Mouse (Mus musculus) c-Kit-positive CD71-positive TER-119-positive erythroid progenitor cells, embryonic 14.5 days (primary cell): ENCODE measurements around the gene Ttc28.

Source experiments
- DNase-seq: peaks from one replicate; pipeline ENCODE4 v3.0.0-alpha.2; 2013; ENCODE audit warnings: low spot score

Gene Ttc28

DNA sequence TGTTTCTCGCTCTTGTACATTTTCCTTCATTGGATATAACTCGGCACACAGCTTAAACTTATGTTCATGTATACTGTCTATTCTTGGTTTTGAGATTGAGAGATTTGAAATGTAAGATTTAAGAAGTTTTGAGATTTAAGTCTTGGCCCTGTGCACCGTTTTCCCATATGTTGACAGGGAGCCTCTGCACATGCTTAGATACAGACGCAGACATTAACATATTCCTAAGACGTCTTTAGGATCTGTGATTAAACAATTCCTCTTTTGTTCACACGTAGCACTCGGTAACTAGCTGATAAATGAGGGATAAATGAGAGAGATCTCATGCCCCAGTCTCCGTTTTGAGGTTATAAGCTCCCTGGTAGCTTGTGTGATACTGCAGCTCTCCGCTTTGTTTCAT lies 174.8 kb downstream of the Ttc28 start:
- DNase-seq, result no peak

DNA sequence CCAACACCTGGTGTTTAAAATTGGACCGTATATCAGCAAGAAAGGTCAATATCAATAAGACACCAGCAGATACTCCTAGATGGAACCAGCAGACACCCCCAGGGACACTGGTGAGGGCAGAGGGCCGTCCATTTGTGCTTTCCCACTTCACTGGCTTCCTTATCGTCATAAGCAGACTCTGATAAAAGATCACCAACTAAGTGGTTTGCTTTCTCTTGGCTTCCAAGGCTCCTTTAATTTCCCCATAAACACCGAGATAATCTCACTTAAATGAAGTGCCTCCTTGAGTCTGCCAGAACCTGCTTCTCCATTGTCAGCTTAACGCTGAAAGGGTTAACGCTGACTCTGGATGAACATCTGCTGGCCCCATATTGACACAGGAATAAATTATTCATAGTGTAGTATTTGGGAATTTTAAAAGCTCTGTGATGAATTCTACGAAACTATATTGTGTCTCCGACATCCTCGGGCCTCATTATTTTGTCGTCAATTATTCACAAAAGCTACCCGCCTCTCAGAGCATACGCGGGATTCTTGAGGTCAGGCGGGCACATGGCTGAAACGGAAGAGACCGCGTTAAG lies 175.3 kb downstream of the Ttc28 start:
- no peak for DNase-seq

DNA sequence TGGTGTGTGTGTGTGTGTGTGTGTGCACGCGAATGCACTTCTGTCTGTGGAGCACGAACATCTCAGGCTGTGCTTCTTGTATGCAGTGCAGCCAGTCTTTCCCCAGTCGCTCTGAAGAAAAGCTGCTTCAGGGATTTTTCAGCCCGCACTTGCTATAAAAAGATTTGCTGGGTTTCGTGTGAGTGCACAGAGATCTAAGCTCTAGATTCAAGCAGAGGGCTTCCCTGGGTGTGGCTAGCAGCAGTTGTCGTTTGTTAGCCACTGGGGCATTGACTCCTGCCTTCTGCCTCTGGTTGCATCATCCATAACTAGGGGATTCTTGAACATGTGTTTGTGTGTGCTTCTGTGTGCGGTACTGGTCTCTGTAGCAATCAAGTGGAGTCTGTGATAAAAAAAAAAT lies 175.9 kb downstream of the Ttc28 start:
- DNase-seq, result no peak

DNA sequence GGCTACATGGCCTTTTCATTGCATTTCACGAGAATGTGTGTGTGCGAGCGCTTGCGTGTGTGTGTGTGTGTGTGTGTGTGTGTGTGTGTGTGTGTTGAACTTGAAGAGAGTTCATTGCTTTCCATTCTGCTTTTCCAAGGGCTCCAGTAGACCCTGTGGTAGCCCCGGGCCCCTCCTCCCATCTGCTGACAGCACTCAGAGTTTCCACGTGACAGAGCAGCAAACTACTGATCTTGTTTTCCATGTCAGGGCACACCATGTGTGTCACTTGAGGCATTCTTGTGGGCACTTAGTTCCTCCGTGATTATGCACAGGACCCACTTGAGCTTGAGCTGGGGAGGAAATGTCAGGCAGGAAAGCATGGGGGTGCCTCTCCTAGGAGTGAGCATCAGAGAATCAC lies 177.5 kb downstream of the Ttc28 start:
- DNase-seq, result no peak

DNA sequence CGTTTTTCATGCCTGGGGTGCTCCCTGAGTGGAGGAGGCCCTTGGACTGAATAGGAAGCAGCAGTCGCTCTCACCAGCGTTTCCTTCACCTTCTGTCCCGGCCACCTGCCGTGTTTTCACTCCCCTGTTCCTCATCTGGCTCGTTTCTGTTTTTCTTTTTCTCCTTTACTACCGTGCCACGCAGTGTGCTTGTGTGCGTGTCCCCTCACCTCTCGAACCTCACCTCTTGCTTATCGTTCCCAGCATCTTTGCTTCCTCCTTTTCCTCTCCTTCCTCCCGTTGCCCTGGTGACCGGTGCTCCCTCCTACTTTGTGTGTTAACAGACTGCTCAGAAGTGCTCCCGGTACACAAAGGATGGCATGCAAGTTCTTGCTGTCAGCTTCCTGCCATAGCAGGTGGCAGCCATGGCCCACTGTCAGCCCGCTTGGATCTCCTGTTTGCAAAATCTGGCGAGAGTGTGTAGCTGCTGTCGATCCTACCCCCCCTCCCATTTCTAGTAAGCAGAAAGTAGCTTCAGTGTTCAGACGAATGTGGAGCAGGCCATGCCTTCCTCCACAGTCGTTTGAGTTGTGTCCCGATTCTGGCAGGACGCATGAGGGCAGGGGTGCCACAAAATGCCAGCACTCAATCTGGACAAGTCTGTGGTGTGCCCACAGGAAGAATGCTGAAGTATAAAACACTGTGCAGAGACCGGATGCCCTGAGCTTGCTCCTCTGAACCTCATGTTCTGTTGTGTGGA lies 179.0 kb downstream of the Ttc28 start:
- DNase-seq, result no peak

DNA sequence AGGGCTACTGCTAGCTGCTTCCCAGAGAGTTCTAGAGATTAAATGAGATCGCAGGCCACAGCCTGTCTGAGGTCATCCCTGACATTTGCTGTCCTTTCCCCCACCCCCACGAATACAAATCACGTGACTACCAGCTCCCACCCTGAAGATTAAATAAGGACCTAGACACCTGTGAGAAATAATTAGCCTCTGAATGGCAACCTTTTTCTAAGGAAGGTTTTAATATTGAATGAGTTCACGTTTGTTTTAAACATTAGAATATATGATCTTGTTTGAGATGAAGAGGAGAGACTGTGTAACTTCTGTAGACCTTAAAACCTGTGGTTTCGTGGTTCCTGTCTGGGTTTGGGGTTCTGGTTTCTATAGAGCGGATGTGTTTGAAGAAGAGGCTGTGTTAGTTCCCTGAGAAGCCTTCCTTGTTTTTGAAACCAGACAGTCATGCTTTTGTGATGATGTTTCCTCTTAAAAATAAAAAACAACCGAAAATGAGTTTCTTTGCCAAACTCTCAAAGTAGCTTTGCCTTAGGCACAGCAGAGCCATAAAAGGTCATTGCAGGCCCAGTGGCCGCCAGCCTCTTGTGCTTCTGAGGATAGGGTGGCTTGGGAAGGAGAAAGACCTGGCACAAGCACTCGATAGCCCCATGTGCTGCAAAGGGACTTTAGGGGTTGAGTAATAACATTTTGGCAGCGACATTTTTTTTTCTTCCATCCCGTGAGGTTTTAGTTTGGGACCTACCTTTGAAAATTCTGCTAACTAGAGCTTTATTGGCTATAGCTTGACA lies 179.7 kb downstream of the Ttc28 start:
- DNase-seq, result no peak

DNA sequence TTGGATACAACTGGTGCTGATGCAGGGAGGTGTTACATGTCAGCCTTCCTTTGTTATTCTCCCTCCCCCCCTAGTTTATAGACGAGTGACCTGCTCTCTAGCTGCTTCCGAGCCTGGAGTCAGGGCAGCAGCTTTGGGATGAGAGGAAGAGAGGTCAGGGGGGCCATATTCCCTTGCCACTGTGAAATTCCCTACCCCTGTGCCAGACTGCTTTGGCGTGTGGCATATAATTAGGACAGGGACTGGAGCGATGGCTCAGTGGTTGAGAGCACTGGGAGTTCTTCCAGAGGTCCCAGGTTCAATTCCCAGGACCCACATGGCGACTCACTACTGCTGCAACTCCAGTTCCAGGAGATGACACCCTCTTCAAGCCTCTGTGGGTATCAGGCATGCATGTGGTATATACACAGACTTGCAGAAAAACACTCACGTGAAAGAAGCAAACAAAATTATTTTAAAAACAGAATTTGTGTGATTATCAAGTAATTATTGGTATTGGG lies 180.7 kb downstream of the Ttc28 start:
- no peak for DNase-seq

DNA sequence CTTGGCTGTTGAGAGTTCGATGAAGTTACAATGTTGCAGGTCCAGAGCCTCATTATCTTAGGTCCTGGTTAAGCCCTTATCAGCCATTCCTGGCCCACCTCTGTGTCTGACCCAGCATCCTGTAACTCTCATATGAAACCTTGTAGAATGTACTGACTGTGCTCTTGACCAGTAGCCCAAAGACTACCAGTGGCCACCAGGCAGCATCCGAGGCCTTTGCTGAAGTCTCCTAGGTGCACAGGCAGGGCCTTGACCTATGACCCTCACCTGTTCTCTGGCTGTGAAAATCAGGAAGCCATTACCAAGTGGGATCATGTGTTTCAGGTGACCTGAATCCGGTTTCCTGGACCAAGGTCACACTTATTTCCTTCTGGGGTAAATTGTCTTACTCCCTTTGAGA lies 183.6 kb downstream of the Ttc28 start:
- no peak for DNase-seq

DNA sequence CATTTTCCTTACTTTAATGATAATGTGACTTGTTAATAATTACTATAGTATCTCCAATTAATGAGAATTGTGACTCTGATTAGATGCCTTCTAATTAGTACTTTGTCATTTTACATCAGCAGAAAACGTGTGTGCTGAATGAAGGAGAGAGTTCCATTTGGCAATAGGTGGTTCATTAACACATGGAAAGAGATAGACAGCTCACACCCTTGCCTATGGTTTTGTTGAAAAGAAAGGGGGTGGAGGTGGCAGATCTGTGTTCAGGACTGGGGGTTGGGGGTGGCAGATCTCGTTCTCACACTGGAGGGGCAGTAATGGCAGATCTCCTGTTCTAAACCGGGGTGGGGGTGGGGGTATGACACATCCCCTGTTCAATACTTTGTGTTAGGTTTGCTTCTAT lies 184.4 kb downstream of the Ttc28 start:
- DNase-seq, result no peak

DNA sequence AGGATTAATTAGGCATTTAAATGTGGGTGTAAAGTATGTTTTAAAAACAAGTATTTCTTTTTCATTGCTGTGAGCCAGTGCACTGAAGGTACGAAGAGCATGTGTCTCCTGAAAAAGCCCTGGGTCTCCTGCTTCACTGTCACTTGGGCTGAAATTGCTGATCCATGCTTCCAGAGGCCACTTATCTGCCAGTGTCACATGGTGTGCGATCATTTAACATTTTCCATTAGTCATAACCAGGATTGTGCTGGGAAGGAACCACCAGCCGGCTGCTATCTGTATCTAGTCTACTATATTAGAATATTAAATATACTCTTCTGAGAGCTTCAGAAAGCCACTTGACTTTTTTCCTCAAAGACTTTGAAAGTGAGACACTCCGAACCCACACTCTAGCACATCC lies 186.2 kb downstream of the Ttc28 start:
- no peak for DNase-seq

DNA sequence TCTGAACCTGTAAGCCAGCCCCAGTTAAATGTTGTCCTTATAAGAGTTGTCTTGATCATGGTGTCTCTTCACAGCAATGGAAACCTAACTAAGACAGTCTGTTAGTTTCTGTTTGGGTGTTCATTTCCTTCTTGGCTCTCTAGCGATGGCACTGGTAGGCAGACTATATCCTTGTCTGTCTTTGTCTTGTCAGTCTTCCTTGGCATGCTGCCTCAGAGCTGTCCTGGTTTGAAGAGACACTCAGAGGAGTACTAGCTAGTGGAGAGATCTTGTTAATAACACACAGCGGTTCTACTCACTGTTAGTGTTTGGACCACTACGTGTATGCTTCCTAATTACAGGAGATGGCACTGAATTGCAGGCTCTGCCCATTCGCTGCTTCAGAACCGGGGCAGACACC lies 189.9 kb downstream of the Ttc28 start:
- DNase-seq, result no peak

DNA sequence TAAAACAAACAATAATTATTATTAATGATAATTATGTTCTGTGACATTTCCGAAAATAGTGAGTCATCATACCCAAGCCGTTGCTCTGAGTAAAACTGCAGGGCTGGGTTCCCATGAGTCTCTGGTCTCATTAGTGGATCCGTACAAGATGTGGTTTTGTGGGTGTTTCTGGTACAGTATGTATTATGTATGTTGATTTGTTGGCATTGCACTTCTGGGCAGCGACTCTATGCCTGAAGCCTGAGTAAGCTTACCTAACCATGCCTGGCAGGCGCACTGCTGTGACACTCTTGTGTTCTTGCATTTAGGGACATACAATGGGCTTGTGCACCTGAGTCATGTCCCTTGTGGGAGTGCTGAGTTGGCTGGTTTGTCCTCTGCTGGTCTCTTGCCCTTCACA lies 190.3 kb downstream of the Ttc28 start:
- DNase-seq, result no peak

DNA sequence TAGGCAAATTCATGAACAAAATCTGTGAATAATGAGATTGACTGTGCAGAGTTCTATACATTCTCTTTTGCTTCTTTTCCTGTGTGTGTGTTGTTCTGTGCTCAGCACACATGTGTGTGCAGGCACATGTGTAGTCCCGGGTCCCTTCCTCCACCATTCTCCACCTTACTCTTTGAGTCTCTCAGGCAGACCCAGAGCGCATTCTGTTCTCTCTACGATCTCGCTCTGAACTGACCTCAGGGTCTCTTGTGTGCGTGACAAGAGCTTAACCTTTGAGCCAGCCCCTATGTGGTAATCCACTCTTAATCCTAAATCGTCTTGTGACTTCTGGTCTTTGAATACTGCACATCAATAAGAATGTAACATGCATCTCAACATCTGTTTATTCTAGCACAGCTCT lies 190.8 kb downstream of the Ttc28 start:
- no peak for DNase-seq

DNA sequence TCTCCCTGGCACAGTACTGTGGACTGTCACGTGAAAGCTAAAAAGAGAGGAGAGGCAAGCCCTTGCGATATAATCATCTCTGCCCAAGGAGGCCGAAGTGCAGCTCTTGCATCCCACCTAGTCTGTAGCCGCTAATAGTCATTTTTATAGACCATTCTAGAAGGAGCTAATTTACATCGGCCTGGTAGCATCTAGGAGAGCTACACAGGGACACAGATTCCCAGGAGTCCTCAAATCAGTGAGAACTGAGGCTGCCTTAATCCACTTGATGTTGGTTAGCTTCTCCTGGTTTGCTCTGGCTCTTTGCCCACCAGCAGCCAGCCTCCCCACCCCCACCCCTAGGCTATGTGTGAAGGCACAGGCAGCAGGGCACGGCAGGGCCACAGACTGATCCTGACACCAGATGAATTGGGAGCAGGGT lies 193.7 kb downstream of the Ttc28 start:
- no peak for DNase-seq

DNA sequence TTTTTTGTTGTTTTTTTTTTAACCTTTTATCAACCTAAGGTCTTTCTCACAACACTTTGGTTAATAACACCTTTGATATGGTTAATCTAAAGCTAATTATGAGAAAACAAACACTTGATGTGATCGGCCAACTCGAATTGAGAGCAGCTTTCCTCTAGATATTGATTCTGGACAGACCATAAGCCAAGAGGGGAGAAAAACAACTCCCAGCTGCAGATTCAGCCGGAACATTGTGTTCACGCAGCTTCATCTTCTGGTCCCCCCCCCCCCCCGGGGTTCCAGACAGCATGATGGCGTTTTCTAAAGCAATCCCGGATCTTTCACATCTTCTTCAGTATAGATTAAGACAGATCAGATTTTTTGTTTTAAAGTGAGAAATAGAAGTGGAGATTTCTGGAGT lies 194.4 kb downstream of the Ttc28 start:
- DNase-seq, result no peak

DNA sequence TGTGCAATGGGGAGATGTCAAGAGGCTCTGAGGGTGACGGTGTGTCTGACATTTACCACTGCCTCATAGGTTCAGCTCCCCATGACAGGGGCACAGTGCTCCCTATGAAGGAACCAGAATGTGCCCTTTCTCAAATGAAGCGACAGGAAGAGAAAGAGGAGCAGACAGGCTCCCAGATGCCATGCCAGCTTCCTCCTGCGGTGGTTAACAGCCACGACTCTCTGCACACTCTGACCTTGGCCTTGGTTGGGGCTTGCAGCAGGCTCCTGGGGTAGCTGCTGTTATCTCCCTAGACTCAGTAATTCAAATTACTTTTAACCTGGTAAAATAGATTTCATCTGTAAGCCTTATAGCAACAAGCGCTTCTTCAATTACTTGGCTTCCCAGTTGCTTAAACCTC lies 196.2 kb downstream of the Ttc28 start:
- DNase-seq, result no peak

DNA sequence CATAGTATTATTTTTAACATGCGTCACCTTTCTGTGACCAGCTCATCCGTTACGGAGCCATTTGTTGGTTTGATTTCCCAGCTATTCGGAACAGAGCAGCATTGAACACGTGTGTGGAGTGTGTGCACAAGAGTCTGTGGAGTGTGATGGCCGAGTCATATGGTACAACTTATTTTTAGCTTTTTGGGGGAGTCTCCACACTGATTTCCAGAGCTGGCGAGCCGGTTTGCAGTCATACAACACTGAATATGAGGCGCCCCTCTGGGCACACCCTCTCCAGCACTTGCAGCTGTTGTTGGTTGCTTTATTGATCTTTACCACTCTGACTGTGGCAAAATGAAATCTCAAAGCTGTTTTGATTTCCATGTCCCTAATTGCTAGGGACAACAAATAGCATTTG lies 197.7 kb downstream of the Ttc28 start:
- DNase-seq, result no peak

DNA sequence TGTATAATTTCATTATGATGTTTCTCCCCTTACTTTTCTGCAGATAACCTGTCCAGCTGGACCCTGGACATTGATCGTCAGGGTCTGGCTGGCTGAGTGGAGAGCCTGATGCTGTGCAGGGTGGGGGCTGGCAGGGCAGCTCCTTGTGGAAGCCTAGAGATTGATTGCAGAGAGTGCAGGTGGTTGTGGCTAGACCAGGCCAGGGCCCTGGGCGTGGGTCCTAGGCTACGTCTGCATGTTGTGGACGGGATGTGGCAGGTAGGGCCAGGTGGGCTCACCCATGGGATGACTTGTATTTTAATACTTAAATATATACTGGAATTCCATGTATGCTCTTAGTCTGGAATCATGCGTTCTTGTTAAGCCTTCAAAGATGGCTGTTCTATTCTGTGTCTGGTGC lies 201.0 kb downstream of the Ttc28 start:
- DNase-seq, result no peak

DNA sequence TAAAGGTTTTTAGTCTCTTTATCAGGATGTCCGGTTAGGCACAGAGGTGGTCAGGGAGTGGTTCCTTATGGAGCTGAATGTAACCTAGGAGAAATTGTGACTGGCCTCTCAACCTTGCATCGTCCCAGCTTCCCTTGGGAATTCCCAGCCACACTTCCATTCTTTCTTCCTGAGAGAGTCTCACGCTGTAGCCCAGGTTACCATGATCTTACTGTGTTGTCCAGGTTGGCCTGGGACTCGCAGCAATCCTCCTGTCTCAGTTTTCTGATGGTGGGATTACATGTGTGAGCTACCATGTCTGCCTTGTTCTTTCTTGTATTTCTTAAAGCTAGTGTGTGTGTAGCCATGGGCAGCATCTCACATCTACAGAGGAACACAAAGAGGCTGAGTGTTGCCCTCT lies 206.2 kb downstream of the Ttc28 start:
- no peak for DNase-seq

DNA sequence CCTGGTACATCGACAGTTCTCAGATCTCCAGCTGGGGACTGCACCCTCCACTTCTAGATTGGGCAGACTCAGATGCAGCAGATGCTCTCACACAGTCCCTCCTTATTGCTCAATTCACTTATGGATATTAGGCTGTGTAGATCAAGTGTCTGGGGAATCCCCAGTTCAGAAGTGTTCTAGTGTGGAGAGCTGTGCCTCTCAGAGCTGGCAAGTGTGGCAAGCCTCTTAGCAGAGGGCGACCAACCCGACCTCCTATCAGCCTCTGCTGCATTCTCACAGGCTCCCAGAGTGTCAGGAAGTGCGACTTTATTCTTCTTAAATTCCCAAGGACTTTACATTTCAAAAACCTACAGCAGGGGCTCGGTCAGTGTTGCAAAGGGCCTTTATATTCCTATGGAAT lies 217.1 kb downstream of the Ttc28 start:
- no peak for DNase-seq

DNA sequence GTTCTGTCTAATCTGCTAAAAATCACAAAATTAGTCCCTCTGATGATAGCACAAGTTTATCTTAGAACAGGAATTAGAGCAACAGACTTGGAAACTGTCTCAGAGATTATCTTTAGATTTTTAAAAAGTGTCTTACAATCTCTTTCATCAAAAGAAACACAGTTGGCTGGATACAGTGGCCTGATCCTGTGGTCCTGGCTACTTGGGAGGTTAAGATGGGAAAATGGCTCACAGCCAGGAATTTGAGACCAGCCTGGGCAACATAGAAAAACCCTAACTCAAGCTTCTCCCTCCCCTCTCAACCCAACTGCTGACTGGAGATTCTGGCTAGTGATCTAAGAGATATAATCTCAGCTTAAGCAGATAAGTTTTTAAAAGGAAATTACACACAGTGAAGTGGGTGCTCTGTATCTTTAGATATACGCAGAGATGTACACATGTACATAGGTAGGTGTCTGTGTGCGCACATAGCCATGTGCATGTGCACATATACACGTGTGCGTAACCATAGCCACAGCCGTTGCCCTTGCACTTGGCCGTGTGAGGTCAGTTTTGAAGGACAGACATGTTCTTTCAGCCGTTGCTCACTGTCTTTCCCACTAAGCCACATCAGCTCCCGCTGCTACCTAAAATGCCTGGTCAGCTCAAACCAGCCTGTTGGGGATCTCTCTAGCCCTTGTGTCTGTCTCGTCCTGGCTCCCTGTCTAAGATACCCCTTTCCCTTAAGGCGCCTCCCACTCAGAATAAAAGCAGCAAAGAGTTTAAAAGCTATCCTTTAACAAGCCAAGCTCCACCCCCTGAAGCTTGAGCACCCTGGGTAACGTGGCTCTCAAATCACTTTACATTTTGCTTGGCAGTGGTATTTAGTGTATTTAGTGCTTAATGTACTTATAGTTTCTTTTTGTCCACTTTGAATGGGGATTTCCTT lies 217.9 kb downstream of the Ttc28 start:
- no peak for DNase-seq
